Mouse (Mus musculus): ENCODE results near the gene Serpinb1c. TPM values are rescaled to one million over a fixed set of nuclear protein-coding genes. Genes with fewer than 3 reads are reported as not detected.
"Not testable (repeated sequence)": the region's sequence is repeated elsewhere in the genome, so short reads cannot be mapped to it uniquely, and the experiment has no call there.

Gene Serpinb1c
- total and polyA plus RNA-seq, 3 experiments = not detected

DNA sequence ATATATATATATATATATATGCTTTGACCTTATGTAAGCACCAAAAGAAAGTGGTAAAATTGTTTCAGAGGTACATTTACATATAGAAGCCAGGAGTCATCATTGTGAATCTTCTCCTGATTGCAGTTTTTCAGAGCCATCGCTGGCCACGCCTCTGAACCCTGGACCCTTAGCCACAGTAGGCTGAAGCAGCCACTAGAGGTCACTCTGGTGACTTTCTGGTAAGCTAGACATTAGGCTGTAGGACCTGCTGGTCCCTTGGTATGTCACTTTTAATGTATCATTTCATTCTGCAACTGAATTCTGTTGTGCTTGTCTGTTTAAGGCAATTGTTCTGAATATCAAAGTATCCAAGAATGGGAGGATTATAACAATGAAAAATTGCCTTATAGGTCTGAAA, 2.6 kb upstream of the Serpinb1c start:
- TF ChIP-seq GATA2 (IDR thresholded peaks at IDR 0.05; ENCODE audit: borderline replicate concordance, low read depth, low read length) = no peak
- 0 out of 2 replicates have a peak, but pooled peaks have one; percentile 19 for TF ChIP-seq CTCF (IDR thresholded peaks at IDR 0.05; ENCODE audit: low read depth, low read length)
- TF ChIP-seq POLR2AphosphoS5 (IDR thresholded peaks at IDR 0.05; ENCODE audit: insufficient replicate concordance, low read depth, low read length) = no peak
- TF ChIP-seq TAL1 (conservative IDR thresholded peaks at IDR 0.05; ENCODE audit: low read depth, low read length) = no peak
- no peak for TF ChIP-seq GATA1 (IDR thresholded peaks at IDR 0.05; ENCODE audit: borderline replicate concordance, low read length)
- ATAC-seq (ENCODE audit: extremely low read depth, insufficient number of reproducible peaks, low FRiP score, poor library complexity, severe bottlenecking) = peak; percentile 34; the same call in 1 of the 2 replicates
- peaks cover 11% of the 10 kb centered on the region for H3K27me3 ChIP-seq (ENCODE audit: insufficient read depth, low read length)
- H3K9me3 ChIP-seq (replicated peaks) = no peaks in the 10 kb centered on the region
- H3K36me3 ChIP-seq (replicated peaks) = no peaks in the 10 kb centered on the region
- no peaks in the 10 kb centered on the region for H3K4me1 ChIP-seq (ENCODE audit: insufficient read depth, low read depth, low read length)
- DNase-seq (ENCODE audit: low spot score) = peak; percentile 13
- H3K4me3 ChIP-seq (ENCODE audit: low read depth, low read length) = no peak overlapping the region

DNA sequence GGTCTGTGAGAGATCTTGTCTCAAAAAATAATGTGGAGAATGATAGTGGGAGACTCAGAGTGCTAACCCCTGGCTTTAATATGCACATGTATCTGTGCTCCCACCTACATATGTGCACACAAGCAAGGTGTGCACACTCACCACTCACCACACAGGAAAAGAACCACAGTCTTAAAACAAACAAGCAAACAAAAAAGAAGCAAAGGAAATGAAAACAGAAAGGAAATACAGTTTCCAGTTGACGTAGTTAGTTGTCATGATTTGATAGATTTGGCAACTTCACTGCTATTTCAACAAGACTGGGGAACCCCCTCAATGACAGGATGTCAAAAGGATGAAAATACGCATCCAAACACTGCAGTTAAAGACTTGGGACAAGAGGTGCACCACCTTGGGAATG, 1.1 kb upstream of the Serpinb1c start:
- H3K36me3 ChIP-seq (replicated peaks); H3K4me3 ChIP-seq (ENCODE audit: low read depth, low read length); H3K4me1 ChIP-seq (ENCODE audit: insufficient read depth, low read depth, low read length); DNase-seq (ENCODE audit: low spot score); H3K9me3 ChIP-seq (replicated peaks); ATAC-seq (ENCODE audit: extremely low read depth, insufficient number of reproducible peaks, low FRiP score, poor library complexity, severe bottlenecking): not testable (repeated sequence)
- peaks cover 11% of the 10 kb centered on the region for H3K27me3 ChIP-seq (ENCODE audit: insufficient read depth, low read length)

DNA sequence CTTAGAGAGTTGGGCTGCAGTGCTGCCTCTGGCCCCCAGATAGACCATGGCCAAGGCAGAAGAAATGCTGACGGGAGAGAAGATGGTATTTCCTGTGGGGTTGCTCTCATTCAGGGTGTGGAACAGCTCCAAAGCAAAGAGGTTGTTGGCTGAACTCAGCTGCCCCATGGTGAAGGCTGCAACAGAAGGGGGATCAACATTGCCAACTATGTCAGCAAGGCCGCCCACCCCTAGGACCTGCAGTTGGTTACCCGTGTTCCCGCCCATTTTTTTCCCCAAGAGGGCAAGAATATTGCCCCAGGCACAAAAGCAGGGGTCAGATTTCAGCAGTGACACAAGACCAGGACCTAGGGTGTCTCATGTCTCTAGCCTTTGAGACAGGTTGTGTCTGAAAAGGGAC, 1.1 kb downstream of the Serpinb1c start:
- no peaks in the 10 kb centered on the region for H3K9me3 ChIP-seq (replicated peaks)
- H3K4me3 ChIP-seq (ENCODE audit: low read depth, low read length) = no peak overlapping the region
- H3K4me1 ChIP-seq (ENCODE audit: insufficient read depth, low read depth, low read length) = no peaks in the 10 kb centered on the region
- ATAC-seq (ENCODE audit: extremely low read depth, insufficient number of reproducible peaks, low FRiP score, poor library complexity, severe bottlenecking) (no peak), DNase-seq (ENCODE audit: low spot score) (no peak)
- TF ChIP-seq CTCF (IDR thresholded peaks at IDR 0.05; ENCODE audit: low read depth, low read length) (no peak), POLR2AphosphoS5 (IDR thresholded peaks at IDR 0.05; ENCODE audit: insufficient replicate concordance, low read depth, low read length) (no peak), GATA2 (IDR thresholded peaks at IDR 0.05; ENCODE audit: borderline replicate concordance, low read depth, low read length) (no peak), TAL1 (conservative IDR thresholded peaks at IDR 0.05; ENCODE audit: low read depth, low read length) (no peak), GATA1 (IDR thresholded peaks at IDR 0.05; ENCODE audit: borderline replicate concordance, low read length) (no peak)
- H3K27me3 ChIP-seq (ENCODE audit: insufficient read depth, low read length) = peaks cover 11% of the 10 kb centered on the region
- no peaks in the 10 kb centered on the region for H3K36me3 ChIP-seq (replicated peaks)

DNA sequence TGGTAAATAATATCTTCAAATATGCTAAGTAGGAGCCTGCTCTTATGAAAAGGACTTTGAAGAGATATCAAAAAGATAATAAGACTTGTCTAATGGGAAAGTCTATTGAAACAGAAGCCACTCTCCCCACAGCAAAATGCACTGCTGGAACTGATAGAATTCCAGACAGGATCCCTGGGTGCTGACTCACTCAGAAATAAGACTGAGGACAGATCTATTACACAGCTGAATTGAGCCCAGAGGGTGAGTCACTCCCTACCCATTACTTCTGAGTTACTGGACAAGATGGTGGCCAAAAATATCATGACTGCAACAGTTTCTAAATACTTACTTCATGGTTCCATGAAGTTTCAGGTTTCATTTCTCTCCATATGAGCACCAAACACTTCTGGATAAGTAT, 13.3 kb downstream of the Serpinb1c start:
- TF ChIP-seq CTCF (IDR thresholded peaks at IDR 0.05; ENCODE audit: low read depth, low read length) (no peak), GATA1 (IDR thresholded peaks at IDR 0.05; ENCODE audit: borderline replicate concordance, low read length) (no peak)
- Histone ChIP-seq H3K36me3 (replicated peaks) (no peaks in the 10 kb centered on the region), H3K4me1 (ENCODE audit: insufficient read depth, low read depth, low read length) (no peaks in the 10 kb centered on the region), H3K4me3 (ENCODE audit: low read depth, low read length) (no peak overlapping the region), H3K9me3 (replicated peaks) (no peaks in the 10 kb centered on the region), H3K27me3 (ENCODE audit: insufficient read depth, low read length) (peaks cover 3% of the 10 kb centered on the region; the same call in 1 of the 2 replicates)
- DNase-seq (ENCODE audit: low spot score) (no peak), ATAC-seq (ENCODE audit: extremely low read depth, insufficient number of reproducible peaks, low FRiP score, poor library complexity, severe bottlenecking) (no peak)

DNA sequence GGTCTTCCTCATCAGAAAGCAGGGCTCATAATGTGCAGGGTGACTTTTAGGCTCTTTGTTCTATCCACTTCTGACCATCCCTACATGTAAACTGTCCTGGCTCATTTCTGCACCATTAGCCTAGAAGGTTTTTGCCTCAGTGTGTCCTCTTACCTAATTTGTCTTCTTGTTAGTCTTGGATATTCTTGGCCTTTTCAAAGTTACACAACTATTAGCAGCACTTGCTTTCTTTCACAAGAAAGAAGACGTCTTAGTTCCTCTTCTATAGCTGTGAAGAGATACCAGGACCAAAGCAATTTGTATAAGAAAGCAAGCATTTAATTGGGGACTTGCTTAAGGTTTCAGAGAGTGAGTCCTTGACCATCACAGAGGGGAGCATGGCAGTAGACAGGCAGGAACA, 24.1 kb downstream of the Serpinb1c start:
- ATAC-seq (ENCODE audit: extremely low read depth, insufficient number of reproducible peaks, low FRiP score, poor library complexity, severe bottlenecking) (no peak), DNase-seq (ENCODE audit: low spot score) (no peak)
- Histone ChIP-seq H3K36me3 (replicated peaks) (no peaks in the 10 kb centered on the region), H3K4me1 (ENCODE audit: insufficient read depth, low read depth, low read length) (no peaks in the 10 kb centered on the region), H3K4me3 (ENCODE audit: low read depth, low read length) (no peak overlapping the region), H3K9me3 (replicated peaks) (no peaks in the 10 kb centered on the region), H3K27me3 (ENCODE audit: insufficient read depth, low read length) (peaks cover 2% of the 10 kb centered on the region; the same call in 1 of the 2 replicates)
- TF ChIP-seq GATA2 (IDR thresholded peaks at IDR 0.05; ENCODE audit: borderline replicate concordance, low read depth, low read length) (no peak), GATA1 (IDR thresholded peaks at IDR 0.05; ENCODE audit: borderline replicate concordance, low read length) (no peak), TAL1 (conservative IDR thresholded peaks at IDR 0.05; ENCODE audit: low read depth, low read length) (no peak), CTCF (IDR thresholded peaks at IDR 0.05; ENCODE audit: low read depth, low read length) (no peak), POLR2AphosphoS5 (IDR thresholded peaks at IDR 0.05; ENCODE audit: insufficient replicate concordance, low read depth, low read length) (no peak)

DNA sequence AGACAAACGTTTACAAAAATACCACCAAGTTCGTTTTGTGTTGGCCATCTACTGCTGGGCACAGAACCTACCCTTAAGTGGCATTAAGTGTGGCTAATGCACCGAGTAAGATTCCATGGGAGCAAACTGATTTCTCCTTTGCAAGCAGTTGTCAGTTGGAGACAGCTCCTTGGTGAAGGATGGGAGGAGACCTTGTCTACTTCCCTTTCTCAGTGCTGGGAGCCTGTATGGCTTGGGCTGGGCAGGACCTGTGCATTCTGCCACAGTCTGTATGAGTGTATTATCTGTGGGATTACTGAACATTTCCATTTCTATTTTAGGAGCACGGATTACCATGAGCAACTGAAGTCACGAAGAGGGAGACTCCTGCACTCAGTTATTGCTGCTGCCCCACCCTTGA, 29.2 kb downstream of the Serpinb1c start:
- TF ChIP-seq CTCF (IDR thresholded peaks at IDR 0.05; ENCODE audit: low read depth, low read length) (no peak), GATA1 (IDR thresholded peaks at IDR 0.05; ENCODE audit: borderline replicate concordance, low read length) (no peak), GATA2 (IDR thresholded peaks at IDR 0.05; ENCODE audit: borderline replicate concordance, low read depth, low read length) (no peak), POLR2AphosphoS5 (IDR thresholded peaks at IDR 0.05; ENCODE audit: insufficient replicate concordance, low read depth, low read length) (no peak), TAL1 (conservative IDR thresholded peaks at IDR 0.05; ENCODE audit: low read depth, low read length) (no peak)
- Histone ChIP-seq H3K27me3 (ENCODE audit: insufficient read depth, low read length) (peaks cover 4% of the 10 kb centered on the region; the same call in 1 of the 2 replicates), H3K36me3 (replicated peaks) (no peaks in the 10 kb centered on the region), H3K9me3 (replicated peaks) (no peaks in the 10 kb centered on the region), H3K4me3 (ENCODE audit: low read depth, low read length) (no peak overlapping the region), H3K4me1 (ENCODE audit: insufficient read depth, low read depth, low read length) (no peaks in the 10 kb centered on the region)
- ATAC-seq (ENCODE audit: extremely low read depth, insufficient number of reproducible peaks, low FRiP score, poor library complexity, severe bottlenecking) (no peak), DNase-seq (ENCODE audit: low spot score) (no peak)

DNA sequence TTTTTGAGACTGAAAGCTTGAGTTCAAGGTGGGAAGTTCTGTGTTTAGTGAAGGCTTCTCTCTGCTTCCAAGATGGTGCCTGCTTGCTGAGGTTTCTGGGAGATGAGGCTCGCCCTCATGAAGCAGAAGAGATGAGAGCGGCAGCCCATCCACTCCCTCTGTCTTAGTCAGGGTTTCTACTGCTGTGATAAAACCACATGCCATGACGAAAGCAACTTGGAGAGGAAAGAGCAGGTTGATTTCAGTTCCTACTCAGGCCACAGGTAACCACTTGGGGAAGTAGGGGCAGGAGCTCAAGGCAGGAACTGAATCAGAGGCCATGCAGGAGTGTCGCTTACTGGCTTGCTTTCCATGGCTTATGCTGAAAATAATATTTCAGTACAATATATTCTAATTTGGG, 29.8 kb downstream of the Serpinb1c start:
- not testable (repeated sequence) for H3K4me3 ChIP-seq (ENCODE audit: low read depth, low read length); DNase-seq (ENCODE audit: low spot score); ATAC-seq (ENCODE audit: extremely low read depth, insufficient number of reproducible peaks, low FRiP score, poor library complexity, severe bottlenecking); H3K27me3 ChIP-seq (ENCODE audit: insufficient read depth, low read length); H3K36me3 ChIP-seq (replicated peaks); H3K9me3 ChIP-seq (replicated peaks); H3K4me1 ChIP-seq (ENCODE audit: insufficient read depth, low read depth, low read length)
